Mouse (Mus musculus) kidney, postnatal 4 days (tissue): Measurements from ENCODE around the gene Zfp30.

Experiments
- DNase-seq, 2 experiments: peaks; one replicate each; pipeline ENCODE4 v3.0.0; 2021; ENCODE audit warnings: mixed read lengths in 2 of 2

Gene Zfp30

DNA sequence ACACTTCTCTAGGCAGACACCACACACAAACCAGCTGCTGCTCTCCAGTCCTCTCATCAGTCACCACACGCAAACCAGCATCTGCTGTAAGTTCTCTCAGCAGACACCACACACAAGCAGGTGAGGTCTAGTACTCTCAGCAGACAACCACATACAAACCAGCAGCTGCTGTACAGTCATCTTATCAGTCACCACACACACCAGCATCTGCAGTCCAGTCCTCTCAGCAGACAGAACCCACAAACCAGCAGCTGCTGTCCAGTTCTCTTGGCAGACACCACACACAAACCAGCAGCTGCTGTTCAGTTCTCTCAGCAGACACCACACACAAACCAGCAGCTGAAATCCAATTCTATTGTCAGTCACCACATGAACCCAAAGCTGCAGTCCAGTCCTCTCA lies 53.0 kb downstream of the Zfp30 start:
- DNase-seq = no peak

DNA sequence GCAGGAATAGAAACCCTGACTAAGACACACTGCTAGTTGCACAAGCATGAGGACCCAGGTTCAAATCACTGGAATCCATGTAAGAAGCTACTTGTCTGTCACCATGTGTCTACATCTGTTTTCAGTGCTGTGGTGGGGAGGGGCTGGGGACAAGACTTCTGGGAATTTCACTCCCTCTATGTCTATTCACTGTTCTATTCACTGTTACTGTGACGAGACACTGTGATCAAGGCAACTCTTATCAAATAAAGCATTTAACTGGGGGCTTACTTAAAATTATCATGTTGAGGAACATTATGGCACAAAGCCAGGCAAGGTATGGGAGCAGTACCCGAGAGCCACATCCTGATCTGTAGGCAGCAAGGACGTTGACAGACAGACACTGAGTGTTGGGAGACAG lies 55.5 kb downstream of the Zfp30 start:
- DNase-seq = no peak

DNA sequence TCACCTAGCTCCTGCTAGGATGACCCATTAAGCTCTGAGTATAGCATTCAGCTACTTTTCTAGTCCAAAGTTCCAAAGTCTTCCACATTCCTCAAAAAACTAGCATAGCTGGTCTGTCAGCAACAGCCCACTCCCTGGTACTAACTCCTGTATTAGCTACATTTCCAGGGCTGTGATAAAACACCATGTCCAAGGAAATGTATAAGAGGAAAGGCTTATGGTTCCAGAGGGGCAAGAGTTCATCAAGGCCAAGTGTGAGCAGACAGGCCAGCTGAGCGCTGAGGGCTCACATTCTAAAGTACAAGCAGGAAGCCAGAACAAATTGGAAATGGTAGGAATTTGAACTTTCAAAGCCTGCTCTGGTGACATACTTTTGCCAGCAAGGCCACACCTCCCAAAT lies 58.3 kb downstream of the Zfp30 start:
- no peak for DNase-seq
